Mouse (Mus musculus): Measurements from ENCODE around the gene Rnf13. TPM values are rescaled to one million over a fixed set of nuclear protein-coding genes. Genes with fewer than 3 reads are reported as not detected.

The Rnf13 gene
- polyA plus RNA-seq, 1 experiment from 2014 or later: 30.5 TPM

- Histone ChIP-seq H3K9ac (peak overlapping the region; percentile 55), H3K27me3 (peaks cover 32% of the 10 kb centered on the region), H3K4me1 (replicated peaks) (peaks cover 19% of the 10 kb centered on the region), H3K36me3 (no peaks in the 10 kb centered on the region), H3K9me3 (replicated peaks) (no peaks in the 10 kb centered on the region), H3K27ac (no peak overlapping the region), H3K4me3 (replicated peaks) (peak overlapping the region; percentile 69), H3K4me2 (peak overlapping the region; percentile 89)
- peak; percentile 83 for ATAC-seq (ENCODE audit: low read depth)
- DNase-seq: peak; percentile 4
- under 1% methylated on average over 81 of the region's 104 CpGs for WGBS (ENCODE audit: insufficient replicate concordance)
Measured at GRCm38 (mm10) chr3:57846912-57847759, 111.3 kb downstream of the Rnf13 start.

GRCm38 (mm10) chr3:57847760-57848185 is 111.9 kb downstream of the Rnf13 start, which contains the start of gene Pfn2:
Pfn2 (minus strand) TSS chr3:57848079.
- ATAC-seq (ENCODE audit: low read depth) (peak; percentile 35), DNase-seq (peak; percentile 12)
- Histone ChIP-seq H3K4me3 (replicated peaks) (peak within 1 kb of the TSS; percentile 69), H3K27me3 (peaks cover 32% of the 10 kb centered on the region), H3K36me3 (no peaks in the 10 kb centered on the region), H3K4me2 (peak within 1 kb of the TSS; percentile 89), H3K4me1 (replicated peaks) (peaks cover 19% of the 10 kb centered on the region), H3K27ac (no peak within 1 kb of the TSS), H3K9me3 (replicated peaks) (no peaks in the 10 kb centered on the region), H3K9ac (peak within 1 kb of the TSS; percentile 55)
- 1% methylated on average over 44 of the region's 52 CpGs for WGBS (ENCODE audit: insufficient replicate concordance)

- Histone ChIP-seq H3K36me3 (no peaks in the 10 kb centered on the region), H3K27ac (no peak overlapping the region), H3K9ac (no peak overlapping the region), H3K4me2 (no peak overlapping the region), H3K4me3 (replicated peaks) (no peak overlapping the region), H3K9me3 (replicated peaks) (no peaks in the 10 kb centered on the region), H3K4me1 (replicated peaks) (no peaks in the 10 kb centered on the region), H3K27me3 (no peaks in the 10 kb centered on the region)
- WGBS (ENCODE audit: insufficient replicate concordance): 42% methylated on average over 3 of the region's 3 CpGs
- no peak for ATAC-seq (ENCODE audit: low read depth)
- no peak for DNase-seq
Measured at GRCm38 (mm10) chr3:57882945-57883344, 147.1 kb downstream of the Rnf13 start.

Other genes starting within 250 kb of the Rnf13 start
- 1.5 TPM in 2 replicates for gene Wwtr1, start 160.2 kb upstream of the Rnf13 start, polyA plus RNA-seq (2015; fragmentation: Nextera tagmentation; extraction: Ambion mirVana)
- gene Commd2, start 84.3 kb upstream of the Rnf13 start, polyA plus RNA-seq (2015; fragmentation: Nextera tagmentation; extraction: Ambion mirVana): 44.5 and 50.9 TPM in 2 replicates
- gene Ankub1, start 43.3 kb upstream of the Rnf13 start, polyA plus RNA-seq (2015; fragmentation: Nextera tagmentation; extraction: Ambion mirVana): not detected in 2 replicates
- 7.5 and 8.6 TPM in 2 replicates for gene Pfn2, start 112.0 kb downstream of the Rnf13 start, polyA plus RNA-seq (2015; fragmentation: Nextera tagmentation; extraction: Ambion mirVana)

Data from liver, embryonic 13.5 days (tissue).